Mouse (Mus musculus) cerebellum, adult 2 months (tissue): ENCODE measurements around the gene Spem2.

ENCODE experiments used
- CTCF ChIP-seq: fragments of 200-500 bp; IDR thresholded peaks from 2 replicates; pipeline ENCODE4 v1.5.1; 2011; ENCODE audit warnings: low read depth, mild to moderate bottlenecking, control low read depth, low read length, moderate library complexity, borderline replicate concordance; ENCODE audit not compliant: insufficient read depth
- POLR2A ChIP-seq: fragments of 200-500 bp; IDR thresholded peaks from 2 replicates; pipeline ENCODE4 v1.6.1; 2011; ENCODE audit warnings: low read length, control low read depth, borderline replicate concordance; ENCODE audit not compliant: insufficient read depth

- no peak for TF ChIP-seq CTCF
- TF ChIP-seq POLR2A, result no peak
Observed at GRCm38 (mm10) chr11:69804972-69805909, 13.0 kb downstream of the Spem2 start, which contains the start of gene Tmem102.
